Mouse (Mus musculus) MN1 (cell line): ENCODE data around the gene Nr4a1.

Source experiments
- DNase-seq: peaks from one replicate; pipeline ENCODE4 v3.0.0-alpha.2; 2016; ENCODE audit warnings: low spot score

Nr4a1 gene

GRCm38 (mm10) chr15:101233641-101234275, 20.3 kb upstream of the Nr4a1 start:
- no peak for DNase-seq

GRCm38 (mm10) chr15:101234611-101235341, 19.3 kb upstream of the Nr4a1 start:
- no peak for DNase-seq

- no peak for DNase-seq
These were observed 18.7 kb upstream of the Nr4a1 start for GRCm38 (mm10) chr15:101235342-101235698.

- DNase-seq = peak; percentile 52
These were observed 18.2 kb upstream of the Nr4a1 start for GRCm38 (mm10) chr15:101235728-101236327.

- peak; percentile 83 for DNase-seq
These were observed 17.2 kb upstream of the Nr4a1 start for GRCm38 (mm10) chr15:101236878-101237277.

- DNase-seq = peak; percentile 90
These were observed 15.1 kb upstream of the Nr4a1 start for GRCm38 (mm10) chr15:101238885-101239511.

GRCm38 (mm10) chr15:101239821-101240220, 14.2 kb upstream of the Nr4a1 start:
- peak; percentile 72 for DNase-seq

- DNase-seq = peak; percentile 97
These were observed 13.3 kb upstream of the Nr4a1 start for GRCm38 (mm10) chr15:101240799-101241204.

GRCm38 (mm10) chr15:101241236-101241635, 12.8 kb upstream of the Nr4a1 start:
- peak; percentile 61 for DNase-seq

- no peak for DNase-seq
These were observed 12.2 kb upstream of the Nr4a1 start for GRCm38 (mm10) chr15:101241853-101242252.

GRCm38 (mm10) chr15:101242645-101243044, 11.4 kb upstream of the Nr4a1 start:
- peak; percentile 84 for DNase-seq

- no peak for DNase-seq
These were observed 10.1 kb upstream of the Nr4a1 start for GRCm38 (mm10) chr15:101244012-101244411.

- DNase-seq = peak; percentile 100
These were observed 7.6 kb upstream of the Nr4a1 start for GRCm38 (mm10) chr15:101246231-101247154.

GRCm38 (mm10) chr15:101247155-101247498, 6.9 kb upstream of the Nr4a1 start:
- DNase-seq = no peak

- no peak for DNase-seq
These were observed 5.9 kb upstream of the Nr4a1 start for GRCm38 (mm10) chr15:101248029-101248710.

- no peak for DNase-seq
These were observed 3.8 kb upstream of the Nr4a1 start for GRCm38 (mm10) chr15:101250220-101250800.

GRCm38 (mm10) chr15:101251930-101252329, 2.1 kb upstream of the Nr4a1 start:
- DNase-seq = no peak

GRCm38 (mm10) chr15:101252614-101253013, 1.5 kb upstream of the Nr4a1 start:
- no peak for DNase-seq

GRCm38 (mm10) chr15:101253563-101253885, 545 bp upstream of the Nr4a1 start:
- DNase-seq = no peak

GRCm38 (mm10) chr15:101255842-101256462, 1.9 kb downstream of the Nr4a1 start:
- no peak for DNase-seq
